Mouse (Mus musculus) embryonic facial prominence, embryonic 14.5 days (tissue): ENCODE measurements around the gene Ttc41. TPM values are rescaled to one million over a fixed set of nuclear protein-coding genes. Genes with fewer than 3 reads are reported as not detected.

ENCODE experiments used
- ATAC-seq: fragments of 200-750 bp; cut with Nextera tagmentation; 2 replicates; pipeline ENCODE4 v1.8.0; 2017; ENCODE audit warnings: low read depth, moderate number of reproducible peaks, moderate TSS enrichment
- DNase-seq: peaks from one replicate; pipeline ENCODE4 v3.0.0-alpha.2; 2015; ENCODE audit warnings: low spot score
- H3K27ac ChIP-seq: fragments of 300-500 bp; sonication (generic); replicated peaks from 2 replicates; pipeline ENCODE4 v1.5.1; 2014; ENCODE audit warnings: low read depth, mild to moderate bottlenecking, low read length, moderate library complexity
- H3K27me3 ChIP-seq: fragments of 300-500 bp; sonication (generic); replicated peaks from 2 replicates; pipeline ENCODE4 v1.6.1; 2014; ENCODE audit warnings: low read length; ENCODE audit not compliant: control insufficient read depth, insufficient read depth
- H3K36me3 ChIP-seq: fragments of 300-500 bp; sonication (generic); 2 replicates; pipeline ENCODE4 v1.6.1; 2014; ENCODE audit warnings: low read length, mixed read lengths; ENCODE audit not compliant: control insufficient read depth, insufficient read depth
- H3K4me1 ChIP-seq: fragments of 300-500 bp; sonication (generic); 2 replicates; pipeline ENCODE4 v1.6.1; 2014; ENCODE audit warnings: antibody characterized with exemption, low read length; ENCODE audit not compliant: control insufficient read depth, insufficient read depth
- H3K4me2 ChIP-seq: fragments of 300-500 bp; sonication (generic); 2 replicates; pipeline ENCODE4 v1.6.1; 2014; ENCODE audit warnings: low read depth, mild to moderate bottlenecking, low read length, moderate library complexity, mixed read lengths
- H3K4me3 ChIP-seq: fragments of 300-500 bp; sonication (generic); 2 replicates; pipeline ENCODE4 v1.5.1; 2014; ENCODE audit warnings: low read depth, mild to moderate bottlenecking, low read length
- H3K9ac ChIP-seq: fragments of 300-500 bp; sonication (generic); 2 replicates; pipeline ENCODE4 v1.6.1; 2014; ENCODE audit warnings: low read depth, mild to moderate bottlenecking, low read length, moderate library complexity, mixed read lengths
- H3K9me3 ChIP-seq: fragments of 300-500 bp; sonication (generic); 2 replicates; pipeline ENCODE4 v1.6.1; 2016; ENCODE audit warnings: low read length; ENCODE audit not compliant: control insufficient read depth
- WGBS: fragments of 180-500 bp; shearing (Covaris S2); extraction: QIAGEN DNeasy Blood & Tissue Kit; methylation state at CpG from one replicate; pipeline ENCODE4 v1.1.7; 2014; 5-methylcytosine and 5-hydroxymethylcytosine counted together
- polyA plus RNA-seq: library from polyadenylated mRNA; unstranded; fragments of >200 nt; fragmentation: Nextera tagmentation; extraction: Ambion mirVana; gene quantifications from 2 replicates; pipeline ENCODE4 v1.2.1, GENCODE M21; 2014

Gene Ttc41
- polyA plus RNA-seq, 1 experiment from 2014 or later: 1.1 TPM

GRCm38 (mm10) chr10:86776281-86776680 is 70.7 kb downstream of the Ttc41 start:
- H3K9me3 ChIP-seq: no peaks in the 10 kb centered on the region
- H3K4me2 ChIP-seq: no peak overlapping the region
- no peak overlapping the region for H3K27ac ChIP-seq
- no peak overlapping the region for H3K4me3 ChIP-seq
- H3K36me3 ChIP-seq: no peaks in the 10 kb centered on the region
- no peak overlapping the region for H3K9ac ChIP-seq
- no peak for ATAC-seq
- no peaks in the 10 kb centered on the region for H3K27me3 ChIP-seq
- H3K4me1 ChIP-seq: 0 out of 2 replicates have a peak, but pooled peaks cover 7% of the 10 kb centered on the region
- DNase-seq: peak; percentile 14
- 40% methylated on average over 9 of the region's 9 CpGs for WGBS

GRCm38 (mm10) chr10:86777614-86778319 is 72.2 kb downstream of the Ttc41 start:
- WGBS: 45% methylated on average over 19 of the region's 19 CpGs
- DNase-seq (no peak), ATAC-seq (no peak)
- H3K9ac ChIP-seq: peak overlapping the region; percentile 75
- H3K9me3 ChIP-seq: no peaks in the 10 kb centered on the region
- H3K4me1 ChIP-seq: peaks cover 7% of the 10 kb centered on the region; the same call in 1 of the 2 replicates
- no peaks in the 10 kb centered on the region for H3K36me3 ChIP-seq
- no peak overlapping the region; the same call in 1 of the 2 replicates for H3K27ac ChIP-seq
- H3K4me2 ChIP-seq: peak overlapping the region; percentile 89
- H3K4me3 ChIP-seq: peak overlapping the region; percentile 66
- H3K27me3 ChIP-seq: no peaks in the 10 kb centered on the region

- H3K4me1 ChIP-seq: peaks cover 7% of the 10 kb centered on the region; the same call in 1 of the 2 replicates
- H3K9ac ChIP-seq: peak within 1 kb of the TSS; percentile 75
- WGBS: 2% methylated on average over 30 of the region's 44 CpGs
- H3K36me3 ChIP-seq: no peaks in the 10 kb centered on the region
- ATAC-seq: peak; percentile 95
- peak; percentile 97 for DNase-seq
- H3K4me3 ChIP-seq: peak within 1 kb of the TSS; percentile 66
- H3K9me3 ChIP-seq: no peaks in the 10 kb centered on the region
- H3K27me3 ChIP-seq: no peaks in the 10 kb centered on the region
- peak within 1 kb of the TSS; percentile 89 for H3K4me2 ChIP-seq
- H3K27ac ChIP-seq: no peak within 1 kb of the TSS; the same call in 1 of the 2 replicates
These were observed 72.9 kb downstream of the Ttc41 start, which contains the start of gene Nt5dc3 for GRCm38 (mm10) chr10:86778398-86779116. Gene Nt5dc3, plus strand, starts transcription at chr10:86779005.

GRCm38 (mm10) chr10:86779117-86779755 is 73.6 kb downstream of the Ttc41 start:
- peak overlapping the region; percentile 75 for H3K9ac ChIP-seq
- WGBS: under 1% methylated on average over 38 of the region's 58 CpGs
- H3K9me3 ChIP-seq: no peaks in the 10 kb centered on the region
- no peak overlapping the region for H3K27ac ChIP-seq
- ATAC-seq (peak; percentile 32), DNase-seq (peak; percentile 27)
- H3K4me3 ChIP-seq: peak overlapping the region; percentile 66
- H3K36me3 ChIP-seq: no peaks in the 10 kb centered on the region
- H3K4me2 ChIP-seq: peak overlapping the region; percentile 89
- peaks cover 7% of the 10 kb centered on the region; the same call in 1 of the 2 replicates for H3K4me1 ChIP-seq
- no peaks in the 10 kb centered on the region for H3K27me3 ChIP-seq

- H3K4me3 ChIP-seq: peak overlapping the region; percentile 66
- peak overlapping the region; percentile 89 for H3K4me2 ChIP-seq
- WGBS: 15% methylated on average over 12 of the region's 12 CpGs
- no peaks in the 10 kb centered on the region for H3K27me3 ChIP-seq
- peaks cover 7% of the 10 kb centered on the region; the same call in 1 of the 2 replicates for H3K4me1 ChIP-seq
- H3K9ac ChIP-seq: peak overlapping the region; percentile 75
- H3K9me3 ChIP-seq: no peaks in the 10 kb centered on the region
- H3K27ac ChIP-seq: no peak overlapping the region
- ATAC-seq (no peak), DNase-seq (no peak)
- no peaks in the 10 kb centered on the region for H3K36me3 ChIP-seq
These were observed 74.3 kb downstream of the Ttc41 start for GRCm38 (mm10) chr10:86779816-86780500.

GRCm38 (mm10) chr10:86781641-86782040 is 76.0 kb downstream of the Ttc41 start:
- Histone ChIP-seq H3K4me1 (peaks cover 7% of the 10 kb centered on the region; the same call in 1 of the 2 replicates), H3K4me2 (0 out of 2 replicates have a peak overlapping the region, but pooled peaks have one; percentile 1), H3K36me3 (no peaks in the 10 kb centered on the region), H3K9ac (no peak overlapping the region), H3K27me3 (no peaks in the 10 kb centered on the region), H3K9me3 (no peaks in the 10 kb centered on the region), H3K4me3 (no peak overlapping the region), H3K27ac (no peak overlapping the region)
- ATAC-seq: no peak
- DNase-seq: no peak
- WGBS: 37% methylated on average over 5 of the region's 5 CpGs

- Histone ChIP-seq H3K4me2 (no peak overlapping the region), H3K4me3 (no peak overlapping the region), H3K9ac (no peak overlapping the region), H3K36me3 (no peaks in the 10 kb centered on the region), H3K4me1 (peaks cover 7% of the 10 kb centered on the region; the same call in 1 of the 2 replicates), H3K9me3 (no peaks in the 10 kb centered on the region), H3K27me3 (no peaks in the 10 kb centered on the region), H3K27ac (0 out of 2 replicates have a peak overlapping the region, but pooled peaks have one; percentile 8)
- ATAC-seq (no peak), DNase-seq (no peak)
- 59% methylated on average over 5 of the region's 5 CpGs for WGBS
These were observed 77.0 kb downstream of the Ttc41 start for GRCm38 (mm10) chr10:86782656-86783055.

- Histone ChIP-seq H3K9ac (no peak overlapping the region), H3K9me3 (no peaks in the 10 kb centered on the region), H3K4me1 (peaks cover 7% of the 10 kb centered on the region; the same call in 1 of the 2 replicates), H3K36me3 (no peaks in the 10 kb centered on the region), H3K4me3 (no peak overlapping the region), H3K27me3 (no peaks in the 10 kb centered on the region), H3K27ac (no peak overlapping the region), H3K4me2 (no peak overlapping the region)
- ATAC-seq (no peak), DNase-seq (no peak)
- 80% methylated on average over 5 of the region's 5 CpGs for WGBS
These were observed 78.0 kb downstream of the Ttc41 start for GRCm38 (mm10) chr10:86783561-86783960.
